Mouse (Mus musculus) urinary bladder, adult 2 months (tissue): ENCODE results near the gene Dnajc7. TPM values are rescaled to one million over a fixed set of nuclear protein-coding genes. Genes with fewer than 3 reads are reported as not detected.
A peak's percentile ranks its signal among the peaks of the same experiment; 100 is the strongest.

Experiments used
- DNase-seq: peaks from one replicate; pipeline ENCODE4 v3.0.0; 2022; ENCODE audit warnings: low spot score
- polyA plus RNA-seq: library from polyadenylated mRNA; depleted of rRNA; stranded (reverse); fragments of >200 nt; gene quantifications from 2 replicates; pipeline ENCODE4 v1.2.3, GENCODE M21; 2012

Dnajc7 gene
- polyA plus RNA-seq, 1 experiment = 118 TPM

DNA sequence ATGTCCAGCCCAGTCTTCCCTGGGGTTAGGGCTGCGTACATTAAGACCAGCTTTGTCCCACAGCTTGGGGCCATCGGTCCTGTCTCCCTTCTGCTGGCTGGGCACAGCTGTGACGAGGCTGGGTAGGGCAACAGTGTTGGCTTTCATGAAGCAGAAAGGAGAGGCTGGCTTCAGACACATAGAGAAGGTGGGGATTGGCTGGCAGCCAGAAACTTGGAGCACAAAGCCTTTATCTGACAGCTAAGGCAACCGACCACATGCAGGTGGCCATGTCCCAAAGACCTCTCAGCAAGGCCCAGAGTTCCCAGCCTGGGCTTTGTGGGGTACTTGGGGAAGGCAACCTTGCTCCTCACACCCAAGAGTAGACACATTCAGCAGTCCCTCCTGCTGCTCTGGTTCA lies 38.2 kb downstream of the Dnajc7 start:
- no peak for DNase-seq

GRCm38 (mm10) chr11:100580275-100580674 lies 39.7 kb downstream of the Dnajc7 start:
- no peak for DNase-seq

GRCm38 (mm10) chr11:100579116-100579799 lies 40.7 kb downstream of the Dnajc7 start:
- no peak for DNase-seq

- DNase-seq = no peak
These were observed 41.9 kb downstream of the Dnajc7 start for GRCm38 (mm10) chr11:100577852-100578599.

DNA sequence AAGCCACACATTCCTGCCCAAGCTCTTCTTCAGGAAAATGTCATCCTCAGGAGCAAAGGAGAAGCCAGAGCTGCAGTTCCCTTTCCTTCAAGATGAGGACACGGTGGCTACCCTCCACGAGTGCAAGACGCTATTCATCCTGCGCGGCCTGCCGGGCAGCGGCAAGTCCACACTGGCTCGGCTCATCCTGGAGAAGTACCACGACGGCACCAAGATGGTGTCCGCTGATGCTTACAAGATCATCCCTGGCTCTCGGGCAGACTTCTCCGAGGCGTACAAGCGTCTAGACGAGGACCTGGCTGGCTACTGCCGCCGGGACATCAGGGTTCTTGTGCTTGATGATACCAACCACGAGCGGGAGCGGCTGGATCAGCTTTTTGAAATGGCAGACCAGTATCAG lies 43.7 kb downstream of the Dnajc7 start:
- no peak for DNase-seq

DNA sequence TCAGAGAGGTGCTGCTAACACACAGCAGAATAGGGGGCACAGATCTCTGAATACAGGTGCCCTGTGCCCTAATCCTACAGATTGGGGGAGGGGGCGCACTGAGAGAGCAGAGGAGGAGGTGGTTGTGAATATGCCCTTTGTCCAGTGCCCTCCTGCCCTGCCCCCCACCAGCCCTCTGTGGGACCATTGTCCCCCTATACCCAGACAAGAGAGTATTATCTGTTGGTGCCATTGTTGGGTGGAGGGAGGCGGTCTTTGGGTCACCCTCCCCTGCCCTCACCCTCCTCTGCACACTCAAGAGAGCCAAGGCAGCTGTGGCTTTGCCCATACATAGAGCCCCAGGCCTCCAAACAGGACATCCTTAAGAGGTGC lies 44.5 kb downstream of the Dnajc7 start:
- DNase-seq = no peak

DNA sequence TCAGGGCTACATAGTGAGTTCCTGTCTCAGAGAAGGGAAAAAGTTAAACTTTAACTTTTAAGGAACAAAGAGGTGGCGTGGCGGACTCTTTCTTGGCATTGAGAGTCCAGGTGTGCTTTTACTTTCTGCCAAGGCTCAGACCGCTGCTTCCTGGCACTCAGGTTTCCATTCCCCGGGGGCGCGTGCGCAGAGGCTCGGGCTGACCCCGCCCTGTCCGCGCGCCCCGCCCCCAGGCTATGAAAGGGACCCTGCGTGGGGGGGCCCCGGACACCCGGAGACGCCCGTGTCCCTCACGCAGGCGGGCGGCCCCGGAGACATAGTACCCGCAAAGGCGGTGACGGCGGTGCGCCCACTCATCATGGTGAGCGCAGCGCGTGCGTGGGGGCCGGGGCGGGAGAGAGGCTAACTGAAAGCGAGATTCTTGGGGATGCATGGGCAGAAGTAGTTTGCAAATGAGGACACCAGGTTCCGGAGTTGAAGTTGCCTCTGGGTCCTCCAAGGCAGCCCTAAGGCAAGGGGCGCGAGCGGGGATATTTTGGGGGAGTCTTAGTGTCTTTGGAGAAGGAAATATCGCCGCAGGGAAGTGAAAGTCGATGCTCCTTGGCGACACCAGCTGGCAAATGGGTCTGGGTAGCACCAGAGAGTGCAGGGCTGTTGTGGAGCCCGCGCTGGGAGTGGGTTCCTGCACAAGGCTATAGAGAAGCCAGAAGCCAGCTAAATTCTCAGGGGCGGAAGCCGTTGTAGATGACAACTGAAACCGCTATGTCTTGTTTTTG lies 45.1 kb downstream of the Dnajc7 start, which contains the start of gene Cnp:
Gene Cnp (plus strand): TSS at position 197 of the 776 bp plus-strand sequence.
- peak; percentile 67 for DNase-seq

DNA sequence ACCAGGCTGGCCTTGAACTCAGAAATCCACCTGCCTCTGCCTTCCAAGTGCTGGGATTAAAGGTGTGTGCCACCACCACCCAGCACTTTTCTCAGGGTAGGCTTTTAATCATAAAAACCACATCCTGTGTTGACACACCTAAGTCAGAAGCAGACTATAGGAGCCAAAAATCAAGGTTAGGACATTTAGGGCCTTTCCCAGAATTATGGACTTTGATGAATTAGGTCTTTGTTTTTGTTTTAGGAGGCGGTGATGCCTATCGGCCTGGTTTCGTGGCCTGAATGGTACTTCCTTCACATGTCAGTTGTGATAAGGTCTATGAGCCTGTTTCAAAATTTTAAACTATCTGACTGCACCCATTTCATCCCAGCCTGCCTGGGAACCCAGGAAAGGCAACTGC lies 45.8 kb downstream of the Dnajc7 start:
- no peak for DNase-seq

DNA sequence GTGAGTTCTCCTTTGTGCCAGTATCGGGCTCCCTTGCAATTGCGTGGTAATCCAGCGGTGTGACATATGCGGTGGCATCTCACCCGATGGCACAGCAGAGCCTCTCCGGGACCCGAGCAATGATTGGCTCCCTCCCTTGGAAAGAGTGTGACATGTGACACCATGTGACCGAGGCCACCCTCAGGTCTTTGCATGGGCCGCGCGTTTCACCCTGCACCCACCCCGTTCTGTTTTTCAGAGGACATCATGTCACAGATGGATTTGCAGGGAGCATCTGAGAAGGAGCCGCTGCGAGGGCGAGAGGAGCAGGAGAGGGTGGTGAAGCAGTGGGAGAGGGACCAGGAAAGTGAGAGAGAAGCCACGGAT lies 48.8 kb downstream of the Dnajc7 start:
- DNase-seq = no peak

DNA sequence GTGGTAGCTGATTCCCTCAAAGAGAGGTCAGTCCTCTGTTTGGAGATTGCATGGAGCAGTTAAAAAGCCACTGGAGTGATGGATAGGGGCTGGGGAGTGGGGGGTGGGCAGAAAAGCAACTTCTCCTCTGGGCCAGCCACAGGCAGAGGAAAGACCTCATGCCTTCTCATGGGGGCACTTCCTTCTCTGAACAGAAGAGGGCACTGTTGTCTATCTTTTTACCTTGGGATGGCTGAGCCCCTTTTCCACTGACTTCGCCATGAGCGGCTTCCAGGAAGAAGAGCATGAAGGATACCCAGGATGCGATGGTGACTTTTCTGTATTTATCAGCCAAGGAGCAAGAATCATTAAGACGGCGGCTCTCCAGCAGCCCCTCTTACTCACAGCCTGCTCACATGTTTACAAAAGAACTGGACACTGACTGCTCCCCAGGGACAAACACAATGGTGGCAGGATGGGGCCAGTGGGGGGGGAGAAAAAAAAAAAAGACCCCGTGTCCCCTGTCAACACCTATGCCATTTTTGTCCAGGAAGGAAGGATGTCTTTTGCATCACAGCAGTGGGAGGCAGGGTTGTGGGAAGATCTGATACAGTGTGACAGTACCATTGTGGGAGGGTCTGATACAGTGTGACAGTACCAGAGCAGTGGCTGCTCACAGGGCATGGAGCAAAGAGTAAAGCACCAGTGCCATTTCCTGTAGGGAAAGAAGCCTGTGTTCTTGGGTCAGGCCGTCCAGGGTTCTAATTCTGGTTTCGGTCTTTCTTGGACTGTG lies 49.4 kb downstream of the Dnajc7 start:
- no peak for DNase-seq

- no peak for DNase-seq
These were observed 50.2 kb downstream of the Dnajc7 start for GRCm38 (mm10) chr11:100569789-100570188.

GRCm38 (mm10) chr11:100568692-100569091 lies 51.3 kb downstream of the Dnajc7 start:
- DNase-seq = no peak

DNA sequence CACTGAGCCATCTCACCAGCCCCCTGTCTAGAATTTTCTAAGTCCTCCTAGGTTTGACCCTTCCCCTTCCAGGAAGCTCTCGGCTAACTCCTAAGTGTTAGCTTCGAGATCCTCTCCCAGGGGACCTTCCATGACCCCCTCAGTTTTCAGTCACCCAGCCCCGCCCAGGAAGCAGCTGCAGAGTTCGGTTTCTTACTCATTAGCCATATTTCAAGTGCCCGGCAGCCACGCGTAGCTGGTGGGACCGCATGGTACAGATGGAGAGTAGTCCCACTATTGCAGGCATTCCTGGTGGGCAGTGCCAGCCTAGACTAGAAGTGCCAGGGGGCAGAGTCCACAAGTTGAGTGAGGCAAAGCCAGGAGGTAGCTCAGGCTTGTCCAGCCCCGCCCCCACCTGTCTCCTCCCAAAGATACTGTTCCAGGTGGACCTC lies 52.1 kb downstream of the Dnajc7 start:
- DNase-seq = no peak

GRCm38 (mm10) chr11:100567229-100567628 lies 52.7 kb downstream of the Dnajc7 start:
- DNase-seq = no peak

DNA sequence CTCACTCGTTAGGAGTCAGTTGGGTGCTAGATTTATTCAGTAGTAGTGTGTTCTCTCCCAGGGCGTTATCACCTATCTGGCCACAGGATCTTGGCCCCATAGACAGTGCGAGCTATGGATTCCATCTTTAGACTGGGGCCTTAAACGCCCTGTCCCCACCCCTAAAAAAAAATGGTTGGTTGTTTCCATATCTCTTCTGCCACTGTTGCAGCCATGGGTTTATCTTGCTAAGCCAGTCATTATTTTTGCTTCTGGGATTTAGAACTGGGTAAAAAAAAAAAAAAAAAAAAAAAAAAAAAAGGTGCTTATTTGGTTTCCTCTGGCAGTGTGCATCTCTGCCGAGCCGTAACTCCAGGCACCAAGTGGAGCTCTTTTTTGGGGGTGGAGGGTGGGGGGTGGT lies 55.3 kb downstream of the Dnajc7 start:
- DNase-seq = no peak

DNA sequence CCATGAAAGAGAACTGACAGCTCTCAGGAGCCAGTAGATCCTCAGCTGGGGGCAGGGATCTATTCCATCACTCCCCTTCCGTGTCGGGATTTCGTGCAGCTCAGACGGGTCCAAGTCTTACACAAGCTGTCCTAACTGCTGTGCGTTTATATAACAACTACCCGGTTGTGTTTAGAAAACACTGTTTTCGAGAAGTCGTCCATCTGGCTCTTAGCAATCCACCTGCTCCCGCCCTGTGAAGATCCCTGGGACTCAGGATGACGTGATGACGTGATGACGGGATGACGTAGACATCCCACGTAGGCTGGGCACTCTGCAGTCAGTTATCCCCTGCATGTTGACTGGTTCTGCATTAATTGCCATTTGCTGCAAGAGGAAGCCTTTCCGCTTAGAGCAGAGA lies 55.7 kb downstream of the Dnajc7 start:
- no peak for DNase-seq

GRCm38 (mm10) chr11:100561748-100562147 lies 58.2 kb downstream of the Dnajc7 start:
- DNase-seq = no peak

DNA sequence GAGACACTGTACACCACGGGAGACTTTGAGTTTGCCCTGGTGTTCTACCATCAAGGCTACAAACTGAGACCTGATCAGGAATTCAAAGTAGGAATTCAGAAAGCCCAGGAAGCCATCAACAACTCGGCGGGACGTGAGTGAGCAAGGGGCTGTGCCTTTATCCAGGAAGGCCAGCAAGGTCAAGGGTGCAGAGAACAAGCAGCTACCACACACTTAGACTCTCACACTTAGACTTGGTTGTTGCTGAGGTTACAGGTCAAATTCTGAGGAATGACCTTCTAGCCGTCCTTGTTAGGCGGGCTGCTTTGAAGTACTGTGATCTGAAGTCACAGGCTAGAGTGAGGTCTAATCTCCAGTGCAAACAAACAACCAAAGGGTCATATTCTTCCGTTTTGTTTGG lies 60.5 kb downstream of the Dnajc7 start:
- no peak for DNase-seq

GRCm38 (mm10) chr11:100557563-100557962 lies 62.4 kb downstream of the Dnajc7 start:
- DNase-seq = no peak

DNA sequence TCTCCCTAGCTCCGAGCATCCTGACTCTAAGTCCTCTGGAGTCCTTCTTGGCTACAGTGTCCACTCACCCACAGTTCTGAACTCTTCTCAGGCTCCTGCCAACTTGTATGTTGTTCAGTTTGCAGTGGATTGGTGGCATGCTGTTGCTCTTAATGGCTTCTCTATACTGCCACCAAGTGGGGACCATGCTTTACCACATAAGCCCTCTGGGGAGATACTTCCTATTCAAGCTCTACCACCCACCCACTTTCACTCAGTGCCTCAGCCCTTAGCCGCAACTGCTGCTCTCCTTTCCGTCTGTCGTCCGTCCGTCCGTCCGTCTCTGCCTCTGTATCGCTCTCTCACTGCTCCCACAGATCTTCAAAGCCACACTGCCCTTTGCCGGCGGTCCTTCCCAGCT lies 64.4 kb downstream of the Dnajc7 start:
- DNase-seq = no peak

DNA sequence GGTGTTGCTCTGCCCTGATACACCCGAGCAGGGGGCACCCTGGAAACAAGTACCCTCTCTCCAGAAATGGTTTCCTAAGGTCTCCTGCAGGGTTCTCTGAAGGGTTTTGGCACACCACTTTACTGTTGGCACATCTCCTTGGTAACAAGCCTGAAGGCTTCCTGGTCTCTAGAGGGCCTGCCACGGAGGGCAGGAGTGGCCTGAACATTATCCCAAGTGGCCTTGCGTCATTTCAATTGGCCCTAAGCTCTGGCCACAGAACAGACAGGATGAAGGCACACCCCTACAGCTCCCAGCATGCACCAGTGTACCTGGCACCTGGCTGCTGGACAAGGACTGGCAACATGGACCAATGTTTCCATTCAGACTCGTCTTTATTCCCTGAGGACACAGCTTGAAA lies 67.1 kb downstream of the Dnajc7 start:
- no peak for DNase-seq

GRCm38 (mm10) chr11:100550101-100550500 lies 69.9 kb downstream of the Dnajc7 start:
- DNase-seq = no peak
